Mouse (Mus musculus) midbrain, embryonic 13.5 days (tissue): ENCODE results near the gene Lmo7. TPM values are rescaled to one million over a fixed set of nuclear protein-coding genes. Genes with fewer than 3 reads are reported as not detected.

Experiments used
- ATAC-seq: fragments of 200-750 bp; cut with Nextera tagmentation; 2 replicates; pipeline ENCODE4 v1.8.0; 2017; ENCODE audit warnings: mild to moderate bottlenecking, moderate TSS enrichment, moderate library complexity
- H3K27ac ChIP-seq: fragments of 300-500 bp; sonication (generic); 2 replicates; pipeline ENCODE4 v1.5.1; 2015; ENCODE audit warnings: inconsistent platforms, mild to moderate bottlenecking, moderate library complexity
- H3K27me3 ChIP-seq: fragments of 300-500 bp; sonication (generic); 2 replicates; pipeline ENCODE4 v1.6.1; 2015; ENCODE audit warnings: mild to moderate bottlenecking, inconsistent platforms
- H3K36me3 ChIP-seq: fragments of 300-500 bp; sonication (generic); 2 replicates; pipeline ENCODE4 v1.6.1; 2015; ENCODE audit warnings: mild to moderate bottlenecking, inconsistent platforms
- H3K4me1 ChIP-seq: fragments of 300-500 bp; sonication (generic); replicated peaks from 2 replicates; pipeline ENCODE4 v1.6.1; 2015; ENCODE audit warnings: inconsistent platforms
- H3K4me2 ChIP-seq: fragments of 300-500 bp; sonication (generic); replicated peaks from 2 replicates; pipeline ENCODE4 v1.6.1; 2015; ENCODE audit warnings: moderate library complexity, mild to moderate bottlenecking, inconsistent platforms
- H3K4me3 ChIP-seq: fragments of 300-500 bp; sonication (generic); replicated peaks from 2 replicates; pipeline ENCODE4 v1.5.1; 2015; ENCODE audit warnings: mild to moderate bottlenecking, inconsistent platforms
- H3K9ac ChIP-seq: fragments of 300-500 bp; sonication (generic); replicated peaks from 2 replicates; pipeline ENCODE4 v1.6.1; 2015; ENCODE audit warnings: mild to moderate bottlenecking, inconsistent platforms
- H3K9me3 ChIP-seq: fragments of 300-500 bp; sonication (generic); 2 replicates; pipeline ENCODE4 v1.6.1; 2016; ENCODE audit warnings: mild to moderate bottlenecking, inconsistent platforms
- WGBS: fragments of 180-500 bp; shearing (Covaris S2); methylation state at CpG from one replicate; pipeline ENCODE4 v1.1.7; 2015; 5-methylcytosine and 5-hydroxymethylcytosine counted together
- polyA plus RNA-seq: library from polyadenylated mRNA; unstranded; fragments of >200 nt; fragmentation: Nextera tagmentation; extraction: Ambion mirVana; gene quantifications from 2 replicates; pipeline ENCODE4 v1.2.1, GENCODE M21; 2015

The Lmo7 gene
- polyA plus RNA-seq, 1 experiment from 2014 or later = 1.1 TPM

GRCm38 (mm10) chr14:101842521-101842920 is 112.8 kb downstream of the Lmo7 start:
- no peak overlapping the region for H3K4me3 ChIP-seq
- no peak overlapping the region for H3K4me2 ChIP-seq
- no peak for ATAC-seq
- H3K36me3 ChIP-seq = no peaks in the 10 kb centered on the region
- H3K9ac ChIP-seq = no peak overlapping the region
- no peak overlapping the region for H3K27ac ChIP-seq
- H3K27me3 ChIP-seq = no peaks in the 10 kb centered on the region
- no peaks in the 10 kb centered on the region for H3K4me1 ChIP-seq
- 89% methylated on average over 6 of the region's 6 CpGs for WGBS
- H3K9me3 ChIP-seq = no peaks in the 10 kb centered on the region

GRCm38 (mm10) chr14:101843443-101843842 is 113.7 kb downstream of the Lmo7 start:
- Histone ChIP-seq H3K36me3 (no peaks in the 10 kb centered on the region), H3K4me1 (no peaks in the 10 kb centered on the region), H3K27me3 (no peaks in the 10 kb centered on the region), H3K9me3 (no peaks in the 10 kb centered on the region), H3K4me3 (no peak overlapping the region), H3K9ac (no peak overlapping the region), H3K4me2 (no peak overlapping the region), H3K27ac (no peak overlapping the region)
- no peak for ATAC-seq
- WGBS = 89% methylated on average over 17 of the region's 17 CpGs

- Histone ChIP-seq H3K4me2 (no peak overlapping the region), H3K27ac (no peak overlapping the region), H3K27me3 (no peaks in the 10 kb centered on the region), H3K4me1 (no peaks in the 10 kb centered on the region), H3K9ac (no peak overlapping the region), H3K9me3 (no peaks in the 10 kb centered on the region), H3K36me3 (no peaks in the 10 kb centered on the region), H3K4me3 (no peak overlapping the region)
- ATAC-seq = no peak
- WGBS = 76% methylated on average over 7 of the region's 7 CpGs
These were observed 114.7 kb downstream of the Lmo7 start for GRCm38 (mm10) chr14:101844467-101844866.

GRCm38 (mm10) chr14:101846097-101846882 is 116.5 kb downstream of the Lmo7 start:
- WGBS = 80% methylated on average over 8 of the region's 8 CpGs

GRCm38 (mm10) chr14:101847520-101847919 is 117.8 kb downstream of the Lmo7 start:
- no peaks in the 10 kb centered on the region for H3K9me3 ChIP-seq
- H3K27ac ChIP-seq = no peak overlapping the region
- no peak for ATAC-seq
- H3K27me3 ChIP-seq = no peaks in the 10 kb centered on the region
- no peaks in the 10 kb centered on the region for H3K4me1 ChIP-seq
- no peaks in the 10 kb centered on the region for H3K36me3 ChIP-seq
- no peak overlapping the region for H3K9ac ChIP-seq
- H3K4me2 ChIP-seq = no peak overlapping the region
- no peak overlapping the region for H3K4me3 ChIP-seq
- 83% methylated on average over 7 of the region's 7 CpGs for WGBS

More at GRCm38 (mm10) chr14:101846097-101846882, 116.5 kb downstream of the Lmo7 start:
- H3K4me3 ChIP-seq = no peak overlapping the region
- H3K27ac ChIP-seq = no peak overlapping the region
- no peaks in the 10 kb centered on the region for H3K4me1 ChIP-seq
- no peaks in the 10 kb centered on the region for H3K27me3 ChIP-seq
- no peak overlapping the region for H3K9ac ChIP-seq
- no peak overlapping the region for H3K4me2 ChIP-seq
- H3K9me3 ChIP-seq = no peaks in the 10 kb centered on the region
- no peaks in the 10 kb centered on the region for H3K36me3 ChIP-seq
- ATAC-seq = no peak

GRCm38 (mm10) chr14:101852584-101853195 is 122.9 kb downstream of the Lmo7 start:
- no peak overlapping the region for H3K4me2 ChIP-seq
- no peak overlapping the region for H3K9ac ChIP-seq
- H3K9me3 ChIP-seq = no peaks in the 10 kb centered on the region
- H3K4me1 ChIP-seq = no peaks in the 10 kb centered on the region
- no peaks in the 10 kb centered on the region for H3K36me3 ChIP-seq
- no peak overlapping the region for H3K27ac ChIP-seq
- H3K4me3 ChIP-seq = no peak overlapping the region
- H3K27me3 ChIP-seq = no peaks in the 10 kb centered on the region
- ATAC-seq = no peak
- WGBS = 84% methylated on average over 6 of the region's 6 CpGs

GRCm38 (mm10) chr14:101853207-101853606 is 123.5 kb downstream of the Lmo7 start:
- Histone ChIP-seq H3K4me1 (no peaks in the 10 kb centered on the region), H3K36me3 (no peaks in the 10 kb centered on the region), H3K4me2 (no peak overlapping the region), H3K27ac (no peak overlapping the region), H3K9ac (no peak overlapping the region), H3K27me3 (no peaks in the 10 kb centered on the region), H3K9me3 (no peaks in the 10 kb centered on the region), H3K4me3 (no peak overlapping the region)
- ATAC-seq = no peak
- 86% methylated on average over 1 of the region's 1 CpGs for WGBS

- ATAC-seq = no peak
- Histone ChIP-seq H3K27me3 (no peaks in the 10 kb centered on the region), H3K36me3 (no peaks in the 10 kb centered on the region), H3K9me3 (no peaks in the 10 kb centered on the region), H3K27ac (no peak overlapping the region), H3K4me2 (no peak overlapping the region), H3K4me1 (no peaks in the 10 kb centered on the region), H3K4me3 (no peak overlapping the region), H3K9ac (no peak overlapping the region)
- 81% methylated on average over 4 of the region's 4 CpGs for WGBS
These were observed 124.0 kb downstream of the Lmo7 start for GRCm38 (mm10) chr14:101853722-101854121.

GRCm38 (mm10) chr14:101854226-101854625 is 124.5 kb downstream of the Lmo7 start:
- no peak overlapping the region for H3K4me2 ChIP-seq
- no peak overlapping the region for H3K27ac ChIP-seq
- 87% methylated on average over 3 of the region's 3 CpGs for WGBS
- H3K9me3 ChIP-seq = no peaks in the 10 kb centered on the region
- H3K4me3 ChIP-seq = no peak overlapping the region
- no peak overlapping the region for H3K9ac ChIP-seq
- no peaks in the 10 kb centered on the region for H3K36me3 ChIP-seq
- no peak for ATAC-seq
- H3K27me3 ChIP-seq = no peaks in the 10 kb centered on the region
- no peaks in the 10 kb centered on the region for H3K4me1 ChIP-seq

GRCm38 (mm10) chr14:101859305-101859886 is 129.6 kb downstream of the Lmo7 start:
- 36% methylated on average over 8 of the region's 8 CpGs for WGBS
- H3K9me3 ChIP-seq = no peaks in the 10 kb centered on the region
- H3K4me3 ChIP-seq = no peak overlapping the region
- no peak overlapping the region for H3K4me2 ChIP-seq
- no peak overlapping the region for H3K9ac ChIP-seq
- no peaks in the 10 kb centered on the region for H3K27me3 ChIP-seq
- ATAC-seq = no peak
- H3K27ac ChIP-seq = no peak overlapping the region
- no peaks in the 10 kb centered on the region for H3K36me3 ChIP-seq
- no peaks in the 10 kb centered on the region for H3K4me1 ChIP-seq

- no peak overlapping the region for H3K4me2 ChIP-seq
- no peak overlapping the region for H3K4me3 ChIP-seq
- no peak for ATAC-seq
- H3K9me3 ChIP-seq = no peaks in the 10 kb centered on the region
- H3K4me1 ChIP-seq = no peaks in the 10 kb centered on the region
- H3K27me3 ChIP-seq = no peaks in the 10 kb centered on the region
- no peaks in the 10 kb centered on the region for H3K36me3 ChIP-seq
- no peak overlapping the region for H3K27ac ChIP-seq
- H3K9ac ChIP-seq = no peak overlapping the region
- WGBS = 72% methylated on average over 3 of the region's 3 CpGs
These were observed 132.3 kb downstream of the Lmo7 start for GRCm38 (mm10) chr14:101862088-101862487.

GRCm38 (mm10) chr14:101867071-101867733 is 137.4 kb downstream of the Lmo7 start:
- no peaks in the 10 kb centered on the region for H3K4me1 ChIP-seq
- H3K27ac ChIP-seq = no peak overlapping the region
- H3K36me3 ChIP-seq = no peaks in the 10 kb centered on the region
- ATAC-seq = no peak
- no peak overlapping the region for H3K4me3 ChIP-seq
- no peak overlapping the region for H3K9ac ChIP-seq
- H3K4me2 ChIP-seq = no peak overlapping the region
- WGBS = 53% methylated on average over 9 of the region's 10 CpGs
- H3K27me3 ChIP-seq = no peaks in the 10 kb centered on the region
- H3K9me3 ChIP-seq = no peaks in the 10 kb centered on the region
